Mouse (Mus musculus) hindbrain, embryonic 10.5 days (tissue): ENCODE data around the gene Erf. TPM values are rescaled to one million over a fixed set of nuclear protein-coding genes. Genes with fewer than 3 reads are reported as not detected.

ENCODE experiments used
- DNase-seq: peaks from one replicate; pipeline ENCODE4 v3.0.0-alpha.2; 2017; ENCODE audit warnings: low spot score
- H3K27ac ChIP-seq: fragments of 300-500 bp; sonication (generic); 2 replicates; pipeline ENCODE4 v1.5.1; 2016; ENCODE audit warnings: mild to moderate bottlenecking, moderate library complexity
- H3K27me3 ChIP-seq: fragments of 300-500 bp; sonication (generic); 2 replicates; pipeline ENCODE4 v1.6.1; 2016; ENCODE audit warnings: mild to moderate bottlenecking; ENCODE audit not compliant: poor library complexity, insufficient read depth, severe bottlenecking
- H3K36me3 ChIP-seq: fragments of 300-500 bp; sonication (generic); 2 replicates; pipeline ENCODE4 v1.6.1; 2016; ENCODE audit warnings: mild to moderate bottlenecking, moderate library complexity
- H3K4me1 ChIP-seq: fragments of 300-500 bp; sonication (generic); replicated peaks from 2 replicates; pipeline ENCODE4 v1.6.1; 2016; ENCODE audit warnings: mild to moderate bottlenecking
- H3K4me3 ChIP-seq: fragments of 300-500 bp; sonication (generic); 2 replicates; pipeline ENCODE4 v1.5.1; 2016; ENCODE audit warnings: mild to moderate bottlenecking, moderate library complexity
- H3K9me3 ChIP-seq: fragments of 300-500 bp; sonication (generic); 2 replicates; pipeline ENCODE4 v1.6.1; 2016; ENCODE audit warnings: mild to moderate bottlenecking, moderate library complexity
- WGBS: fragments of 180-500 bp; shearing (Covaris S2); methylation state at CpG from one replicate; pipeline ENCODE4 v1.1.7; 2016; 5-methylcytosine and 5-hydroxymethylcytosine counted together
- polyA plus RNA-seq: library from polyadenylated mRNA; unstranded; fragments of >200 nt; fragmentation: Nextera tagmentation; extraction: Ambion mirVana; gene quantifications from 2 replicates; pipeline ENCODE4 v1.2.1, GENCODE M21; 2016

Gene Erf
- 8.0 and 8.6 TPM in 2 replicates for polyA plus RNA-seq

DNA sequence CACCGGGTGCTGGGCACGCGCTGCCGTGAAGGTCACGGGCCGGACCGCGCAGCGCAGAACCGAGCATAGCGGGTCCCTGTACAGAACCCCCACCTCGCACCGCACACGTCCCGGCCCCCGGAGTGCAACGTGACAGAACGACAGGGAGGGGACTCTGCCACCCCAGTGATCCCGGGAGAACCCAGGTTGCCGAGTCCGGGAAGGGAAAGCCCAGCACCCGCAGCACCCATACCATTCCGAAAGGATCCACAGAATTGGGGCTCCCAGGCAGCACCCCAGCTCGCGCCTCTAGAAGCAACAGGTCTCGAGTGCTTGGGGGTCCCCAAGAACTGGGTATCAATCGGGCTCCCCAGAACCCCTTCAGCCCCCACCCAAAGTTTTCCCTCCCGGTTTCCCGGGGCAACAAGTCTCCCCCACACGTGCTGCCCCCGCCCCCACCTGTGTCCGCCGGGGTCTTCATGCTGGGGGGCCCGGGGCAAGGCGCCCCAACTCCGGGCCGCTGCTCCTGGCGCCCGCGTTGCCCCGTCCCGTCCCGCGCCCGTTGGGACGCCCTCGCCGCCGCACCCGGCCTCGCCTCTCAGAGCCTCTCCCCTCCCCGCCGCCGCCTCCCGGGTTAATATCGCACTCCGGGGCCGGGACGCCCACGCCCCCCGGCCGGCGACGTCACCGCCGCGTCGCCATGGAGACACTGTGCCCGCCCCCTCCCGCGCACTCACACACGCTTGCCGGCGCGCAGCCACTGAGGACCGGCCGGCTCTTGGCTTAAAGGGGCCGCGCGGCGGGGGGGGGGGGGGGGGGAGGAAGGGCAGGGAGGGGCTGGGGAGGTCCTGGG lies at the start of gene Erf:
Gene Erf (minus strand): TSS at position 621 of the 832 bp plus-strand sequence.
- H3K4me3 ChIP-seq = peak within 1 kb of the TSS; percentile 85
- WGBS = under 1% methylated on average over 78 of the region's 81 CpGs

GRCm38 (mm10) chr7:25297454-25298325 lies 47.1 kb upstream of the Erf start, which contains the start of gene Pafah1b3:
TSS of gene Pafah1b3 (minus strand) at chr7:25297986.
- under 1% methylated on average over 52 of the region's 52 CpGs for WGBS
- peak within 1 kb of the TSS; percentile 99 for H3K27ac ChIP-seq
- H3K4me3 ChIP-seq = peak within 1 kb of the TSS; percentile 82
- no peaks in the 10 kb centered on the region for H3K9me3 ChIP-seq
- no peaks in the 10 kb centered on the region for H3K27me3 ChIP-seq
- peaks cover 35% of the 10 kb centered on the region for H3K4me1 ChIP-seq
- peaks cover 37% of the 10 kb centered on the region for H3K36me3 ChIP-seq
- DNase-seq = peak; percentile 93

More for the DNA sequence above, at the start of gene Erf:
- no peaks in the 10 kb centered on the region for H3K27me3 ChIP-seq
- peak within 1 kb of the TSS; percentile 97 for H3K27ac ChIP-seq
- H3K36me3 ChIP-seq = peaks cover 17% of the 10 kb centered on the region
- H3K4me1 ChIP-seq = peaks cover 63% of the 10 kb centered on the region
- no peaks in the 10 kb centered on the region for H3K9me3 ChIP-seq
- DNase-seq = peak; percentile 96

DNA sequence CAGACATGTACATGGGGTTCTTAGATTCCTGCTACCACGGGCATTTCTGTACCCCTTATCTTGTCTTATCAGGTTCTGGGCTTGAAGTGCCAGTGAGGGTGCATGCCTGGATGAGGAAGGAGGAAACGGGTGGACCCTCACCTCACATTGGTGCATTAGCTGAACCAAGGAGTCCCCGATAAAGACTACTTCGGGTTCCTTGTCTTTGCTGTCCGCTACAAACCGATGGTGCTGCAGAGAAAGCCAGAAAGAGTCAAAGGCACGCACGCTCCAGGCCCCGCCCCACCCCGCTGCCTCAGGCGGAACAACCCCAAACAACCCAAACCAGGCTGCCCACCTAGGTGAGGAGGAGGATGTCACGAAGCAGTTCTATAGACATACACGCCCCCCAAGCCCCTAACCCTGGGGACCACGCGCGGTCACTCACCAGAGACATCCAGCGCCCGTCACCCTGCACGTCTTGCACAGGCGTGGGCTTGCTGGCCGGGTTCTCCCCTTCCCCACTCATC lies 46.4 kb upstream of the Erf start:
- peak; percentile 57 for DNase-seq
- Histone ChIP-seq H3K4me1 (peaks cover 38% of the 10 kb centered on the region), H3K27me3 (no peaks in the 10 kb centered on the region), H3K36me3 (peaks cover 44% of the 10 kb centered on the region), H3K27ac (peak overlapping the region; percentile 99), H3K9me3 (no peaks in the 10 kb centered on the region), H3K4me3 (peak overlapping the region; percentile 82)
- WGBS = 1% methylated on average over 21 of the region's 21 CpGs

GRCm38 (mm10) chr7:25294960-25295722 lies 44.6 kb upstream of the Erf start:
- Histone ChIP-seq H3K36me3 (peaks cover 62% of the 10 kb centered on the region), H3K4me1 (peaks cover 44% of the 10 kb centered on the region), H3K27ac (no peak overlapping the region), H3K4me3 (no peak overlapping the region), H3K9me3 (no peaks in the 10 kb centered on the region), H3K27me3 (no peaks in the 10 kb centered on the region)
- DNase-seq = no peak
- 92% methylated on average over 12 of the region's 12 CpGs for WGBS

- Histone ChIP-seq H3K27ac (no peak overlapping the region), H3K9me3 (peaks cover 4% of the 10 kb centered on the region; the same call in 1 of the 2 replicates), H3K27me3 (no peaks in the 10 kb centered on the region), H3K4me3 (no peak overlapping the region), H3K36me3 (peaks cover 69% of the 10 kb centered on the region), H3K4me1 (peaks cover 44% of the 10 kb centered on the region)
- DNase-seq = no peak
- 91% methylated on average over 4 of the region's 4 CpGs for WGBS
Observed at GRCm38 (mm10) chr7:25294495-25294894, 43.9 kb upstream of the Erf start.

- WGBS = 84% methylated on average over 10 of the region's 10 CpGs
- H3K27ac ChIP-seq = no peak overlapping the region
- peaks cover 39% of the 10 kb centered on the region for H3K4me1 ChIP-seq
- H3K36me3 ChIP-seq = peaks cover 81% of the 10 kb centered on the region
- peak overlapping the region; percentile 16; the same call in 1 of the 2 replicates for H3K4me3 ChIP-seq
- no peaks in the 10 kb centered on the region for H3K27me3 ChIP-seq
- no peak for DNase-seq
- H3K9me3 ChIP-seq = peaks cover 9% of the 10 kb centered on the region; the same call in 1 of the 2 replicates
Observed at GRCm38 (mm10) chr7:25293191-25293739, 42.7 kb upstream of the Erf start.

DNA sequence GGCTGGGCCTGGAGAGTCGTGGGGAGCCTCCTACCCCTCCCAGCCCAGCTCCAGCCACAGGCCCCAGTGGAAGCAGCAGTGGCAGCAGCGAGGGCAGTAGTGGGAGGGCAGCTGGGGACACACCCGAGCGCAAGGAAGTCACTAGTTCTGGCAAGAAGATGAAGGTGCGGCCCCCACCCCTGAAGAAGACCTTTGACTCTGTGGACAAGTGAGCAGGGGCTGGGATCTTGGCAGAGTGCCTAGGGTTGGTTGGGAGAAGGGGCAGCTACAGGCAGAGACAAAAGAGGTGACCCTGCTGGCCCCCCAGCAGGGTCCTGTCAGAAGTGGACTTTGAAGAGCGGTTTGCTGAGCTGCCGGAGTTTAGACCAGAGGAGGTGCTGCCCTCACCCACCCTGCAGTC lies 41.5 kb upstream of the Erf start:
- no peaks in the 10 kb centered on the region for H3K27me3 ChIP-seq
- DNase-seq = no peak
- peaks cover 9% of the 10 kb centered on the region; the same call in 1 of the 2 replicates for H3K9me3 ChIP-seq
- H3K4me1 ChIP-seq = peaks cover 31% of the 10 kb centered on the region
- peaks cover 93% of the 10 kb centered on the region for H3K36me3 ChIP-seq
- peak overlapping the region; percentile 11; the same call in 1 of the 2 replicates for H3K4me3 ChIP-seq
- WGBS = 61% methylated on average over 7 of the region's 7 CpGs
- H3K27ac ChIP-seq = 0 out of 2 replicates have a peak overlapping the region, but pooled peaks have one; percentile 29

GRCm38 (mm10) chr7:25290911-25291310 lies 40.4 kb upstream of the Erf start:
- H3K4me1 ChIP-seq = peaks cover 19% of the 10 kb centered on the region

DNA sequence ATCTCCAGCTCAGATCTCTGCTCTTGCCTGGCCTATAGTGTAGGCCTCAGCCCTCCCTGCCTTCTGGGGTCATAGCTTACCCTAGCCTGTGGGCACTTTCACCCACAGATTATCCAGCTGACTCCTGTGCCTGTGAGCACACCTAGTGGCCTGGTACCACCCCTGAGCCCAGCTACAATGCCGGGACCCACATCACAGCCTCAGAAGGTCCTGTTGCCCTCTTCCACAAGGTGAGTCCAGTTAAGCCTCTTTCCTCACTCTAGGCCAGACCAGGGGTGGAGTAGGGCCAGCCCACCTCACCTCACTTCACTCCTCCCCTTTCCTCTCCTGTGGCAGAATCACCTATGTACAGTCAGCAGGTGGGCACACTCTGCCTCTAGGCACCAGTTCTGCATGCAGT lies 39.9 kb upstream of the Erf start:
- no peaks in the 10 kb centered on the region for H3K27me3 ChIP-seq
- H3K27ac ChIP-seq = no peak overlapping the region

More at GRCm38 (mm10) chr7:25290911-25291310, 40.4 kb upstream of the Erf start:
- H3K27me3 ChIP-seq = no peaks in the 10 kb centered on the region
- H3K4me3 ChIP-seq = 0 out of 2 replicates have a peak overlapping the region, but pooled peaks have one; percentile 6
- H3K36me3 ChIP-seq = peaks cover 100% of the 10 kb centered on the region
- H3K27ac ChIP-seq = no peak overlapping the region
- no peak for DNase-seq
- WGBS = 94% methylated on average over 2 of the region's 2 CpGs
- peaks cover 9% of the 10 kb centered on the region; the same call in 1 of the 2 replicates for H3K9me3 ChIP-seq

DNA sequence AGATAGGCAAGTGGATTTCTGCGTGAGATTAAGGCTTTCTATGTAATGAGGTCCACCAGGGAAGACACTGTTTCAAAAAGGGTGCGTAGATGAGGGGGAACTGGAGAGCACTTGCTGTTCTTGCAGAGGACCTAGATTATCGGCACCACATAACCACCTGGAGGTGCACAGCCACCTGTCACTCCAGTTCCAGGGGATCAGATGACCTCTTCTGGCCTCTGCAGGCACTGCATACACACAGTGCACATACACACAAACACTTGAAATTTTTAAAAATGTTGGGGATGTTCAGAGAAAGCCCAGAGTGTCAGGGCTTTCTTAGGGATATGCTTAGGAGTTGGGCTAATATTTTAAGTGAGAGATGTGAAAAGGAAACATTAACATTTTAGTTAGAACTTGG lies 39.4 kb upstream of the Erf start:
- Histone ChIP-seq H3K9me3 (peaks cover 9% of the 10 kb centered on the region; the same call in 1 of the 2 replicates), H3K36me3 (peaks cover 100% of the 10 kb centered on the region), H3K4me3 (no peak overlapping the region), H3K27ac (no peak overlapping the region), H3K27me3 (no peaks in the 10 kb centered on the region), H3K4me1 (peaks cover 22% of the 10 kb centered on the region)
- WGBS = 95% methylated on average over 3 of the region's 3 CpGs
- no peak for DNase-seq

More for the DNA sequence above, 39.9 kb upstream of the Erf start:
- peaks cover 9% of the 10 kb centered on the region; the same call in 1 of the 2 replicates for H3K9me3 ChIP-seq
- DNase-seq = no peak
- no peak overlapping the region for H3K4me3 ChIP-seq
- peaks cover 100% of the 10 kb centered on the region for H3K36me3 ChIP-seq
- WGBS = 95% methylated on average over 1 of the region's 1 CpGs
- H3K4me1 ChIP-seq = peaks cover 18% of the 10 kb centered on the region

GRCm38 (mm10) chr7:25288721-25289120 lies 38.2 kb upstream of the Erf start:
- H3K4me3 ChIP-seq = peak overlapping the region; percentile 14; the same call in 1 of the 2 replicates
- H3K36me3 ChIP-seq = peaks cover 94% of the 10 kb centered on the region
- 91% methylated on average over 3 of the region's 3 CpGs for WGBS

More at GRCm38 (mm10) chr7:25288721-25289120, 38.2 kb upstream of the Erf start:
- DNase-seq = no peak
- H3K27me3 ChIP-seq = no peaks in the 10 kb centered on the region
- peaks cover 9% of the 10 kb centered on the region; the same call in 1 of the 2 replicates for H3K9me3 ChIP-seq
- no peak overlapping the region for H3K27ac ChIP-seq
- H3K4me1 ChIP-seq = peaks cover 34% of the 10 kb centered on the region
